Mouse (Mus musculus): ENCODE results near the gene Prim2. TPM values are rescaled to one million over a fixed set of nuclear protein-coding genes. Genes with fewer than 3 reads are reported as not detected.

Gene Prim2
- total and polyA plus RNA-seq, 3 experiments: 1.1 to 2.3 (median 2.3) TPM

DNA sequence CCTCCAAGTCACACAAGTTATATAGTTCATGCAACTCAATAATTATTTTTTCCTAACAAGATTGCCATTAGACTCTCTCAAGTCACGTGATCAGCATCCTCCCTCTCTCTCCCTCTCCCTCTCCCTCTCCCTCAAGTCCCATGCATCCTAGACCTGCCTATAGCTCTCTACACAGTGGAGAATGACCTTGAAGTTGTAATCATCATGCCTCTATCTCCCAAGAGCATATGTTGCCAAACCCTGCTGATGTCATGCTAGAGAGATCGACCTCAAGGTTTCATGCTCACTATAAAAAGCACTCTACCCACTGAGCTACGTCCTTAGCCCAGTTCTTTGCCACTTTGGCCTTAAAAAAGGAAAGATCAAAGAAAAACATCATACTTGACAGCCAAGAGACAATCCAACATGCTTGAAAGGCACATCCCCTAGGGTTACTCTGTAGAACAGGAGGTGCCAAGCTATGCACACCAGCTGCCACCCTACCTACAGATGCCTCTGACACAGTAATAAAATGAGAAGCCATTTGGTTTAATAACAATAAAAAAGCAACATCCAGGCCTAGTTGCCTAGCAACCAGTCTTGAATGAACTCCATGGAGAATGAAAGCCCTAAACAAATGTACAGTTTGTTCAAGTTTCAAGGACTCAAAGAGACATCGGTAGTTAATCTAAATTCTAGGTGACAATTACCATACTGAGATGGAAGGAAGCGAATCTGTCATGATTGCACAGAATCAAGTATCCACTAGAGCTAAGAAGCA, 138.3 kb downstream of the Prim2 start:
- 79% methylated on average over 5 of the region's 5 CpGs for WGBS
- no peaks in the 10 kb centered on the region for H3K36me3 ChIP-seq (ENCODE audit: control insufficient read depth, insufficient read depth, low read length)
- no peak overlapping the region for H3K4me3 ChIP-seq
- TF ChIP-seq POLR2A (IDR thresholded peaks at IDR 0.05; ENCODE audit: insufficient read depth, low read depth, low read length): no peak
- TF ChIP-seq CTCF (IDR thresholded peaks at IDR 0.05): no peak
- no peak for TF ChIP-seq EP300 (IDR thresholded peaks at IDR 0.05; ENCODE audit: insufficient read depth, low read depth, low read length)
- no peaks in the 10 kb centered on the region for H3K27me3 ChIP-seq (ENCODE audit: control insufficient read depth, insufficient read depth, low read length)
- H3K9ac ChIP-seq (ENCODE audit: low read depth, low read length): no peak overlapping the region
- H3K79me2 ChIP-seq (replicated peaks; ENCODE audit: control insufficient read depth, insufficient read depth, low read length): no peaks in the 10 kb centered on the region
- H3K4me1 ChIP-seq (ENCODE audit: control insufficient read depth, insufficient read depth, low read length): no peaks in the 10 kb centered on the region
- intact Hi-C loops (cut with DNase I): no loop called here
- DNase-seq: no peak
- H3K27ac ChIP-seq: no peak overlapping the region

DNA sequence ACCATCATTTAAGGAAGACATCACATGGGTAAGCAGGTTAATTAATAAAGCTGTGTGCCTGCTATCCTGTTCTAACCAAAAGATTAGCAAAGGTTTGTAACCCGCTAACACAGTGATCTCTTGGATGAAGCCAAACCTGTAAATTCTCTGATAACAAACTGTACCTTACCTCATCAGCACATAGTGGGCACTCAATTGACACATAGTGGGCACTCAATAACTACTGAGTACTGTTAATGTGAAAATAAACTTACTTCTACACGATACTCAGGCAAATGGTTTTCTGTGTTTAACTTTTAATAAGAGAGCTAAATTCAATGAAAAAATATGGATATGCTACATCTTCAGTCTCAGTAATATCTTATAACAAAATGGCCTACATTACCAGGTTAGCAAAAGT, 139.1 kb downstream of the Prim2 start:
- TF ChIP-seq EP300 (IDR thresholded peaks at IDR 0.05; ENCODE audit: insufficient read depth, low read depth, low read length) (no peak), CTCF (IDR thresholded peaks at IDR 0.05) (no peak), POLR2A (IDR thresholded peaks at IDR 0.05; ENCODE audit: insufficient read depth, low read depth, low read length) (no peak)
- no peak for DNase-seq
- 98% methylated on average over 2 of the region's 2 CpGs for WGBS
- no peak overlapping the region for H3K4me3 ChIP-seq
- H3K79me2 ChIP-seq (replicated peaks; ENCODE audit: control insufficient read depth, insufficient read depth, low read length): no peaks in the 10 kb centered on the region
- H3K4me1 ChIP-seq (ENCODE audit: control insufficient read depth, insufficient read depth, low read length): no peaks in the 10 kb centered on the region
- H3K27me3 ChIP-seq (ENCODE audit: control insufficient read depth, insufficient read depth, low read length): no peaks in the 10 kb centered on the region
- H3K9ac ChIP-seq (ENCODE audit: low read depth, low read length): no peak overlapping the region
- intact Hi-C loops (cut with DNase I): no loop called here
- H3K27ac ChIP-seq: no peak overlapping the region
- H3K36me3 ChIP-seq (ENCODE audit: control insufficient read depth, insufficient read depth, low read length): no peaks in the 10 kb centered on the region

- no peaks in the 10 kb centered on the region for H3K36me3 ChIP-seq (ENCODE audit: control insufficient read depth, insufficient read depth, low read length)
- TF ChIP-seq EP300 (IDR thresholded peaks at IDR 0.05; ENCODE audit: insufficient read depth, low read depth, low read length) (no peak), CTCF (IDR thresholded peaks at IDR 0.05) (no peak), POLR2A (IDR thresholded peaks at IDR 0.05; ENCODE audit: insufficient read depth, low read depth, low read length) (no peak)
- intact Hi-C loops (cut with DNase I): no loop called here
- H3K9ac ChIP-seq (ENCODE audit: low read depth, low read length): no peak overlapping the region
- no peak overlapping the region for H3K27ac ChIP-seq
- no peak for DNase-seq
- H3K4me1 ChIP-seq (ENCODE audit: control insufficient read depth, insufficient read depth, low read length): no peaks in the 10 kb centered on the region
- no peaks in the 10 kb centered on the region for H3K27me3 ChIP-seq (ENCODE audit: control insufficient read depth, insufficient read depth, low read length)
- no peak overlapping the region for H3K4me3 ChIP-seq
- no peaks in the 10 kb centered on the region for H3K79me2 ChIP-seq (replicated peaks; ENCODE audit: control insufficient read depth, insufficient read depth, low read length)
- 74% methylated on average over 8 of the region's 8 CpGs for WGBS
Measured at GRCm38 (mm10) chr1:33529543-33530232, 139.9 kb downstream of the Prim2 start.

DNA sequence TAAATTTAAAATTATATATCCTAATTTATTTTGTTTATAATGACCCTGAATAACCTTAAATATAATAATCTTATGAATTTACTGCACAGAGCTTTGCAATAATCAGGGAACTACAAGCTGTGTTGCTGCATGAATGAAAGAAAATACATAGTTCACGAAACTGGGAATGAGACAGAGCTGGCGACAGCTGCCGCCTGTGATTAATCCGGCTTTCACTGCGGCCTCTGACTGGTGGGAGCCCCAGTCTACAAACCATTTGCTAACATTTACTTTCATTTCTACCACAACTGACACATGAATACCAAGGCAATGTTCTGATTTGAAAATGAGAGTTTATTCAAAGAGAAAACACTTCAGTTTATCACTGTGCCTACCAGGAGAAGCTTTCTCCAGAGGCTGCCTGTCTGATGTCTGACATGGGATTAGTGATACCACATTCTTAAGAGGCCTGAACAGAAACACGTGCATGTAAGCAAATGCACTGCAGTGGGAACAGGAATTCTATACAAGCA, 142.2 kb downstream of the Prim2 start:
- H3K27me3 ChIP-seq (ENCODE audit: control insufficient read depth, insufficient read depth, low read length): no peaks in the 10 kb centered on the region
- WGBS: 63% methylated on average over 6 of the region's 6 CpGs
- no peak overlapping the region for H3K27ac ChIP-seq
- no peak overlapping the region for H3K9ac ChIP-seq (ENCODE audit: low read depth, low read length)
- TF ChIP-seq EP300 (IDR thresholded peaks at IDR 0.05; ENCODE audit: insufficient read depth, low read depth, low read length) (no peak), CTCF (IDR thresholded peaks at IDR 0.05) (no peak), POLR2A (IDR thresholded peaks at IDR 0.05; ENCODE audit: insufficient read depth, low read depth, low read length) (no peak)
- intact Hi-C loops (cut with DNase I): no loop called here
- no peaks in the 10 kb centered on the region for H3K79me2 ChIP-seq (replicated peaks; ENCODE audit: control insufficient read depth, insufficient read depth, low read length)
- H3K4me3 ChIP-seq: no peak overlapping the region
- DNase-seq: no peak
- no peaks in the 10 kb centered on the region for H3K4me1 ChIP-seq (ENCODE audit: control insufficient read depth, insufficient read depth, low read length)
- H3K36me3 ChIP-seq (ENCODE audit: control insufficient read depth, insufficient read depth, low read length): no peaks in the 10 kb centered on the region

DNA sequence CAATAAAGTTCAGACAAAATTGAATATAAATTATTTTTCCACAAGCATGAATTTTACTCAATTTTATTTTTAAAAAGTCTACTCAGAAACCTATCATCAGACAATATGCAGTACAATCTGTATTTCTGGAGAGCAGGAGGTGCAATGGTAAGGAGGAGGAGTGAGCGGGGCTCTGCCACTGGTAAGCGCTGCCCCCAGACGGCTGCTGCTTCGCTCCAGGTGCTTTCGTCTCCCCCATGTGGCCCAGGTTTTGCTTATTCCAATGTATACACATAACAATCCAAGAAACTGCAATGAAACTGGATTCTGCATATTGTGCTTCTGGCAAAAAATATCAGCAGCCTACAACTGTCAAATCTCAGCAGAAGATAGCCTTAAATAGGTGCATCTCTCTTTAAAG, 146.4 kb downstream of the Prim2 start:
- H3K4me1 ChIP-seq (ENCODE audit: control insufficient read depth, insufficient read depth, low read length): no peaks in the 10 kb centered on the region
- TF ChIP-seq CTCF (IDR thresholded peaks at IDR 0.05) (no peak), EP300 (IDR thresholded peaks at IDR 0.05; ENCODE audit: insufficient read depth, low read depth, low read length) (no peak), POLR2A (IDR thresholded peaks at IDR 0.05; ENCODE audit: insufficient read depth, low read depth, low read length) (no peak)
- no peaks in the 10 kb centered on the region for H3K27me3 ChIP-seq (ENCODE audit: control insufficient read depth, insufficient read depth, low read length)
- no peak overlapping the region for H3K27ac ChIP-seq
- H3K36me3 ChIP-seq (ENCODE audit: control insufficient read depth, insufficient read depth, low read length): no peaks in the 10 kb centered on the region
- H3K79me2 ChIP-seq (replicated peaks; ENCODE audit: control insufficient read depth, insufficient read depth, low read length): no peaks in the 10 kb centered on the region
- H3K4me3 ChIP-seq: no peak overlapping the region
- intact Hi-C loops (cut with DNase I): no loop called here
- no peak for DNase-seq
- 95% methylated on average over 5 of the region's 5 CpGs for WGBS
- H3K9ac ChIP-seq (ENCODE audit: low read depth, low read length): no peak overlapping the region

DNA sequence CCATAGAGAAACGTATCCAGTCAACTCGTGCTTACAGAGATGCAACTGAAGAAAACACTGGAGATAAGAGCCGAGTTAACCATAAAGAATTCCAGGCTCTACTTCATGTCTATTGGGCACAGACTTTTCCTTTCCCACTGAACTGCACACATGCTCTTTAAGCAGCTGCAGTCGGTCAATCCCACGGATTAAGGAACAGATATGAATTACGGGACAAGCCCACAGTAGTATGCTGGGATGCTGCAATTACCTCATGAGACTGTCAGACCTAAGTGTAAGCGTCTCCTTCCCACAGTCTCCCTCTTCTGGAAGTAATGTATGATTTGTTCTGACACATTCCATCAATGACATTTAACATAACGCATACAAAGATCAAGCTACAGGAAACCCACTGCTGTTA, 154.5 kb downstream of the Prim2 start:
- WGBS: 77% methylated on average over 8 of the region's 8 CpGs
- TF ChIP-seq CTCF (IDR thresholded peaks at IDR 0.05): no peak
- no peak for TF ChIP-seq POLR2A (IDR thresholded peaks at IDR 0.05; ENCODE audit: insufficient read depth, low read depth, low read length)
- no peak for TF ChIP-seq EP300 (IDR thresholded peaks at IDR 0.05; ENCODE audit: insufficient read depth, low read depth, low read length)
- Histone ChIP-seq H3K4me1 (ENCODE audit: control insufficient read depth, insufficient read depth, low read length) (no peaks in the 10 kb centered on the region), H3K36me3 (ENCODE audit: control insufficient read depth, insufficient read depth, low read length) (no peaks in the 10 kb centered on the region), H3K27ac (no peak overlapping the region), H3K27me3 (ENCODE audit: control insufficient read depth, insufficient read depth, low read length) (no peaks in the 10 kb centered on the region), H3K79me2 (replicated peaks; ENCODE audit: control insufficient read depth, insufficient read depth, low read length) (no peaks in the 10 kb centered on the region), H3K4me3 (no peak overlapping the region), H3K9ac (ENCODE audit: low read depth, low read length) (no peak overlapping the region)
- intact Hi-C loops (cut with DNase I): no loop called here
- no peak for DNase-seq

Measured in heart, adult 2 months (tissue).